2 mouse cellular contexts compared by ENCODE assay signal in the genomic region with DNA sequence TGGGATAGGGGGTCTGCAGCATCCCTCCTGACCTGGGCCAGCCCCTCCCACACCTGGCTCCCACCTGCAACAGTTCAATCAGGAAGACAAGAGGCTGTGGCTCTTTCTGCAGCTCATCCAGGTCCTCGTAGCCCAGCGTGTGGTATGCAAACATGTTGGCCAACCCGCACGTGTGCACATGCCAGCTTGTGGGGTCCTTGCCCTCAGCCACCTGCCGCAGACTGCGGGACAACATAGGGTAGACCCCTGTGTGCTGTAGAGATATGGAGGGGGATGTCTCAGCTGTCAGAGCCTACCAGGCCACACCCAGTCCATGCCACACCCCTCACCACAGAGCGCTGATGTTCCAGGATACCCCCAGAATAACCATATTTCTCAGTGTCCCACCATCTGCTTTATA.
TF ChIP-seq lines count a peak whose summit lies in the region.

No protein-coding gene starts in this region.

TF ChIP-seq in CH12.LX, 34 proteins besides CTCF, POLR2A, EP300 and RAD21:
- peak; percentile 50; the same call in 1 of the 2 replicates for TF ChIP-seq BHLHE40 (IDR thresholded peaks at IDR 0.05; ENCODE audit: low read depth, low read length)
- TF ChIP-seq MAX (IDR thresholded peaks at IDR 0.05; ENCODE audit: low read length) = no peak
- TF ChIP-seq TBP (conservative IDR thresholded peaks at IDR 0.05; ENCODE audit: low read depth, low read length) = no peak
- no peak for TF ChIP-seq NRF1 (IDR thresholded peaks at IDR 0.05; ENCODE audit: low read depth, low read length)

TF ChIP-seq in myocyte, 11 proteins besides CTCF, POLR2A, EP300 and RAD21:
- TF ChIP-seq SRF (IDR thresholded peaks at IDR 0.05; ENCODE audit: control insufficient read depth, insufficient read length, low read depth) (no peak), MAX (IDR thresholded peaks at IDR 0.05; ENCODE audit: low read depth) (no peak), TCF12 (IDR thresholded peaks at IDR 0.05; ENCODE audit: insufficient read depth, poor library complexity, severe bottlenecking) (no peak), E2F4 (IDR thresholded peaks at IDR 0.05; ENCODE audit: insufficient read depth) (no peak), MYOD1 (IDR thresholded peaks at IDR 0.05; ENCODE audit: control insufficient read depth in 1 of 3, insufficient read length in 2 of 3, low read depth in 2 of 3) (peak in 2 of 3 experiments; percentile 24 to 57), CEBPB (IDR thresholded peaks at IDR 0.05; ENCODE audit: insufficient read depth, poor library complexity, severe bottlenecking) (no peak), USF1 (IDR thresholded peaks at IDR 0.05; ENCODE audit: low read depth) (no peak), TCF3 (IDR thresholded peaks at IDR 0.05; ENCODE audit: insufficient read length, low read depth) (no peak), MYOG (IDR thresholded peaks at IDR 0.05; ENCODE audit: control insufficient read depth in 1 of 3, insufficient read depth in 1 of 3, insufficient read length in 2 of 3, low read depth in 2 of 3) (peak in 2 of 3 experiments; percentile 67 to 76), POLR2AphosphoS2 (IDR thresholded peaks at IDR 0.05; ENCODE audit: insufficient read length, low read depth) (no peak), REST (IDR thresholded peaks at IDR 0.05; ENCODE audit: insufficient read depth, insufficient read length) (no peak)
